Mouse (Mus musculus) kidney, adult 2 months (tissue): ENCODE measurements around the gene Tlcd2. TPM values are rescaled to one million over a fixed set of nuclear protein-coding genes. Genes with fewer than 3 reads are reported as not detected.

Experiments used
- DNase-seq: peaks from one replicate; pipeline ENCODE4 v3.0.0; 2021
- H3K27ac ChIP-seq: fragments of 200-500 bp; 2 replicates; pipeline ENCODE4 v1.5.1; 2012; ENCODE audit warnings: low read depth, low read length, control low read depth, inconsistent platforms; ENCODE audit not compliant: insufficient read depth
- H3K27me3 ChIP-seq: fragments of 200-500 bp; replicated peaks from 2 replicates; pipeline ENCODE4 v1.6.1; 2012; ENCODE audit warnings: mild to moderate bottlenecking, moderate library complexity, low read length, inconsistent platforms; ENCODE audit not compliant: control insufficient read depth, insufficient read depth
- H3K36me3 ChIP-seq: fragments of 200-500 bp; 2 replicates; pipeline ENCODE4 v1.6.1; 2012; ENCODE audit warnings: mild to moderate bottlenecking, moderate library complexity, low read length, inconsistent platforms; ENCODE audit not compliant: control insufficient read depth, insufficient read depth
- H3K4me1 ChIP-seq: fragments of 200-500 bp; 2 replicates; pipeline ENCODE4 v1.6.1; 2011; ENCODE audit warnings: low read length; ENCODE audit not compliant: control insufficient read depth, insufficient read depth
- H3K4me3 ChIP-seq: fragments of 200-500 bp; 2 replicates; pipeline ENCODE4 v1.5.1; 2011; ENCODE audit warnings: mild to moderate bottlenecking, low read depth, low read length, control low read depth; ENCODE audit not compliant: insufficient read depth
- CTCF ChIP-seq: fragments of 200-500 bp; conservative IDR thresholded peaks from 2 replicates; pipeline ENCODE4 v1.5.1; 2011; ENCODE audit warnings: low read depth, mild to moderate bottlenecking, control low read depth, low read length, moderate library complexity, mixed read lengths; ENCODE audit not compliant: insufficient read depth, insufficient read length
- POLR2A ChIP-seq: fragments of 200-500 bp; IDR thresholded peaks from one replicate; pipeline ENCODE4 v1.6.1; 2011; ENCODE audit warnings: low read depth, low read length, control low read depth
- WGBS: fragments of 180-500 bp; shearing (Covaris S2); methylation state at CpG from one replicate; pipeline ENCODE4 v1.1.7; 2018; 5-methylcytosine and 5-hydroxymethylcytosine counted together
- polyA plus RNA-seq: library from polyadenylated mRNA; depleted of rRNA; stranded (reverse); fragments of >200 nt; gene quantifications from 2 replicates; pipeline ENCODE4 v1.2.3, GENCODE M21; 2012

Tlcd2 gene
- polyA plus RNA-seq, 1 experiment = 14.6 TPM

DNA sequence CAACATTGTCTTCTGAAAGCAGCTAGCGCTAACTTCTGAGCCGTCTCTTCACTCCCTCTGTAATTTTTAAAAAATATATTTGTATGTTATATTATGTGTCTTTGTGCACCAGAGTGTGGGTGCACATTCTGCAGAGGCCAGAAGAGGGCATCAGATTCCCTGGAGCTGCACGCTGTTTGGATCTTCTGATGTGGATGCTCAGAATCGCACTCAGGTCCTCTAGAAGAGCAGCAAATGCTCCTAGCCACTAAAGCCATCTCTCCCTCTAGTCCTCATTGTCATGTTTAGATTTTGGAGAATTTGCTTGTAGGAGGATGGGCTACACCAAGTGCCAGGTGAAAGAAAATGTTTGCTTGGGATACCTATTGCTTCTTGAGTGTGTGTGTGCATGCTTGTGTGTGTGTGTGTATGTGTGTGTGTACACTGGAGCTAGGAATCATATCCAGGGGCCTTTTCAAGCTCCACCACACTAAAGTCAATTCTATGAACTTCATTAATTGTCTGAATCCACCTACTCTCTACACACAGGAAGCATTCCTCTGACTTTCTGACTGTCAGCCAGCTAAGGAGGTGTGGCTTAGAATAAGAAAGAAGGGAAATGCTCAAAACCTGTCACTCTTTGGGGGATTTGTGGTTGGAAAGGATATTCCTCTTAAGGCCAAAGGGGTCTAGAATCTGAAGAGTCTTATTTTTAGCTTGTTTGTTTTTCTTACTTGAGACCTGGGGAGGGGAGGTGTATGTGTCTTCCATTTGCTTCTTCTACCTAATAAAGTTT is 5.4 kb downstream of the Tlcd2 start:
- TF ChIP-seq POLR2A = peak; percentile 10
- TF ChIP-seq CTCF = peak; percentile 34; the same call in 1 of the 2 replicates
- H3K27me3 ChIP-seq = no peaks in the 10 kb centered on the region
- H3K27ac ChIP-seq = no peak overlapping the region
- no peak overlapping the region for H3K4me3 ChIP-seq
- H3K4me1 ChIP-seq = peaks cover 27% of the 10 kb centered on the region
- peaks cover 16% of the 10 kb centered on the region for H3K36me3 ChIP-seq
- WGBS = 97% methylated on average over 4 of the region's 4 CpGs
- no peak for DNase-seq

- Histone ChIP-seq H3K27me3 (no peaks in the 10 kb centered on the region), H3K4me3 (peak overlapping the region; percentile 34), H3K36me3 (peaks cover 16% of the 10 kb centered on the region), H3K4me1 (peaks cover 27% of the 10 kb centered on the region), H3K27ac (no peak overlapping the region)
- TF ChIP-seq CTCF (no peak), POLR2A (no peak)
- DNase-seq = peak; percentile 80
- 18% methylated on average over 19 of the region's 19 CpGs for WGBS
Observed at GRCm38 (mm10) chr11:75467512-75468215, 6.1 kb downstream of the Tlcd2 start.

DNA sequence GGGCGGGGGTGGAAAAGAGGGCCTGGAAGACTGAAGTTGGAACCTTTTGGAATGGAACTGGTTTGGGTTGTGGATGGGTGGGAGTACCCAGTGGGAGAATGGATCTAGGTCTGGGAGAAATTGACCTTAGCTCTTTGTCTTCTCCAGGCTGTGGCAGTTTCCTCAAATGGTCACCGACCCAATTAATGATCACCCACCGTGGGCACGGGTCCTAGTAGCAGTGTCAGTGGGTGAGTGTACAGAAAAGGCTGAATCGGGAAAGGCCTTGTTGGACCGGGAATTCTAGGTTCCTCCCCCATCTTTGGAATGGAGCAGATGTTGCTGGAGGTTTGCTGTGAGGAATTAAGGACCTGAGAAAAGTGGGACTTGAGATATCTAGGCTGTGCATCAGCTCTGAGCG is 6.9 kb downstream of the Tlcd2 start:
- DNase-seq = peak; percentile 59
- Histone ChIP-seq H3K4me3 (no peak overlapping the region), H3K27ac (no peak overlapping the region), H3K4me1 (peaks cover 23% of the 10 kb centered on the region), H3K27me3 (no peaks in the 10 kb centered on the region), H3K36me3 (peaks cover 16% of the 10 kb centered on the region)
- 47% methylated on average over 7 of the region's 7 CpGs for WGBS
- TF ChIP-seq CTCF = no peak
- no peak for TF ChIP-seq POLR2A

- DNase-seq = peak; percentile 55
- H3K27me3 ChIP-seq = no peaks in the 10 kb centered on the region
- 73% methylated on average over 4 of the region's 4 CpGs for WGBS
- H3K27ac ChIP-seq = no peak overlapping the region
- TF ChIP-seq CTCF (no peak), POLR2A (no peak)
- no peak overlapping the region for H3K4me3 ChIP-seq
- H3K36me3 ChIP-seq = peaks cover 16% of the 10 kb centered on the region
- H3K4me1 ChIP-seq = peaks cover 20% of the 10 kb centered on the region; the same call in 1 of the 2 replicates
Observed at GRCm38 (mm10) chr11:75469261-75469660, 7.7 kb downstream of the Tlcd2 start.

- no peak for TF ChIP-seq CTCF
- no peak for TF ChIP-seq POLR2A
- Histone ChIP-seq H3K4me1 (peaks cover 13% of the 10 kb centered on the region; the same call in 1 of the 2 replicates), H3K4me3 (no peak overlapping the region), H3K27me3 (no peaks in the 10 kb centered on the region), H3K27ac (no peak overlapping the region), H3K36me3 (peaks cover 6% of the 10 kb centered on the region; the same call in 1 of the 2 replicates)
- WGBS = 86% methylated on average over 3 of the region's 3 CpGs
- no peak for DNase-seq
Observed at GRCm38 (mm10) chr11:75470675-75471074, 9.2 kb downstream of the Tlcd2 start.

- Histone ChIP-seq H3K4me3 (no peak overlapping the region), H3K27me3 (no peaks in the 10 kb centered on the region), H3K36me3 (no peaks in the 10 kb centered on the region), H3K27ac (no peak overlapping the region), H3K4me1 (peaks cover 10% of the 10 kb centered on the region; the same call in 1 of the 2 replicates)
- no peak for DNase-seq
- TF ChIP-seq POLR2A (no peak), CTCF (no peak)
- 78% methylated on average over 11 of the region's 11 CpGs for WGBS
Observed at GRCm38 (mm10) chr11:75472469-75473081, 11.1 kb downstream of the Tlcd2 start.
